Mouse (Mus musculus): Measurements from ENCODE around the gene Snx9.

- TF ChIP-seq ZC3H11A (IDR thresholded peaks at IDR 0.05; ENCODE audit: low read depth, low read length) (no peak), POLR2A (IDR thresholded peaks at IDR 0.05; ENCODE audit: control insufficient read depth in 1 of 2, insufficient read depth in 1 of 2, low read depth in 1 of 2, low read length in 2 of 2, poor library complexity in 1 of 2) (no peak), ELF1 (IDR thresholded peaks at IDR 0.05; ENCODE audit: low read depth, low read length) (no peak)
Observed at GRCm38 (mm10) chr17:5853936-5854335, 12.8 kb downstream of the Snx9 start.
